Mouse (Mus musculus): ENCODE results near the gene Fblim1.

DNA sequence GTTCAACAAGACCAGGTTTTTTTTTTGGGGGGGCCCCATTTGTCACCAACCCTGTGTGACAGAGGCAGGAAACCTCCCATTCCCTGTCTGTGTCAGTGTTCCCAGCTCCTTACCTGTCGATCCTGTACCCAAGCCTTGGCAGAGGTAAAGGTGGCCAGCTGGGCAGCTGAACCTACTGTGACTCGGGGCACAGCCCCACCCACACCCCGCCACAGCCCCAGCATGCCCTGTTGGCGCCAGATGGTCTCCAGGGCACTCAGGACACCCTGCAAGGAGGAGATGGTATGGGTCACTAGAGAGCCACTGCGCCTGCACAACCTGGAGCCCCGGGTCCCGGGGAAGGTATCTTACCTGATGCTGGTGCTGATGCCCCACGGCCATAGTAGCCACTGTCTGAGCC is 16.2 kb upstream of the Fblim1 start:
- TF ChIP-seq CTCF (IDR thresholded peaks at IDR 0.05; ENCODE audit: extremely low read depth, insufficient read depth, insufficient read length, insufficient replicate concordance) (no peak), POLR2A (IDR thresholded peaks at IDR 0.05; ENCODE audit: low read depth, low read length) (no peak)

Data from spleen, adult 2 months (tissue).